Mouse (Mus musculus) neural tube, embryonic 14.5 days (tissue): ENCODE data around the gene Mblac2. TPM values are rescaled to one million over a fixed set of nuclear protein-coding genes. Genes with fewer than 3 reads are reported as not detected.
A peak's percentile ranks its signal among the peaks of the same experiment; 100 is the strongest.

Source experiments
- ATAC-seq: fragments of 200-750 bp; cut with Nextera tagmentation; 2 replicates; pipeline ENCODE4 v1.8.0; 2017; ENCODE audit warnings: low read depth, mild to moderate bottlenecking, moderate TSS enrichment, moderate library complexity
- H3K27ac ChIP-seq: fragments of 300-500 bp; sonication (generic); 2 replicates; pipeline ENCODE4 v1.5.1; 2014; ENCODE audit warnings: low read depth, mild to moderate bottlenecking, control low read depth, low read length, moderate library complexity, mixed read lengths
- H3K27me3 ChIP-seq: fragments of 300-500 bp; sonication (generic); 2 replicates; pipeline ENCODE4 v1.6.1; 2014; ENCODE audit warnings: low read length; ENCODE audit not compliant: control insufficient read depth, insufficient read depth
- H3K36me3 ChIP-seq: fragments of 300-500 bp; sonication (generic); 2 replicates; pipeline ENCODE4 v1.6.1; 2014; ENCODE audit warnings: low read length, mixed read lengths; ENCODE audit not compliant: control insufficient read depth, insufficient read depth
- H3K4me1 ChIP-seq: fragments of 300-500 bp; sonication (generic); 2 replicates; pipeline ENCODE4 v1.6.1; 2014; ENCODE audit warnings: low read length; ENCODE audit not compliant: control insufficient read depth, insufficient read depth
- H3K4me2 ChIP-seq: fragments of 300-500 bp; sonication (generic); 2 replicates; pipeline ENCODE4 v1.6.1; 2014; ENCODE audit warnings: mild to moderate bottlenecking, low read depth, low read length, control low read depth
- H3K4me3 ChIP-seq: fragments of 300-500 bp; sonication (generic); 2 replicates; pipeline ENCODE4 v1.5.1; 2014; ENCODE audit warnings: low read depth, low read length, control low read depth, mixed read lengths
- H3K9ac ChIP-seq: fragments of 300-500 bp; sonication (generic); replicated peaks from 2 replicates; pipeline ENCODE4 v1.6.1; 2014; ENCODE audit warnings: low read depth, mild to moderate bottlenecking, control low read depth, low read length, mixed read lengths
- H3K9me3 ChIP-seq: fragments of 300-500 bp; sonication (generic); 2 replicates; pipeline ENCODE4 v1.6.1; 2016; ENCODE audit warnings: low read length; ENCODE audit not compliant: control insufficient read depth
- whole genome bisulfite sequencing: fragments of 180-500 bp; shearing (Covaris S2); extraction: QIAGEN DNeasy Blood & Tissue Kit; methylation state at CpG from one replicate; pipeline ENCODE4 v1.1.7; 2014; 5-methylcytosine and 5-hydroxymethylcytosine counted together
- polyA plus RNA-seq: library from polyadenylated mRNA; unstranded; fragments of >200 nt; fragmentation: Nextera tagmentation; extraction: Ambion mirVana; gene quantifications from 2 replicates; pipeline ENCODE4 v1.2.1, GENCODE M21; 2014

The Mblac2 gene
- polyA plus RNA-seq, 1 experiment from 2014 or later: 58.0 TPM

DNA sequence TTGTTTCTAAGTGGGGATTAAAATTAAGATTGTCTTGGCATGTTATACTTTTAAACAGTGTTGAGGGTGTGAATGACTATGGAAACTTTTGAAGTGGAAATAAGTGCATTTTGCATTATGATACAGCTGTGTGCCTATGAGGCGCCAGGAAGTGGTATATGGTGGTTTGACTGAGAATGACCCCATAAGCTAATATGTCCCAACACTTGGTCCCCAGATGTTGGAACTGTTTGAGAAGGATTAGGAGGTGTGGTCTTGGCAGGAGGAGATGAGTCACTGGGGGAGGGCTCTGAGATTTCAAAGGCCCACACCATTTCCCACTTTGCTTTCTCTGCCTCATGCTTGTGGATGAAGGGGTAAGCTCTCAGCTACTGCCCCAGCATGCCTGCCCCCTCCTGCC lies 44.2 kb downstream of the Mblac2 start:
- H3K4me2 ChIP-seq: no peak overlapping the region
- no peaks in the 10 kb centered on the region for H3K9me3 ChIP-seq
- H3K36me3 ChIP-seq: no peaks in the 10 kb centered on the region
- H3K4me1 ChIP-seq: no peaks in the 10 kb centered on the region
- no peak overlapping the region for H3K9ac ChIP-seq
- H3K27me3 ChIP-seq: no peaks in the 10 kb centered on the region
- 94% methylated on average over 1 of the region's 1 CpGs for WGBS
- H3K4me3 ChIP-seq: no peak overlapping the region
- H3K27ac ChIP-seq: no peak overlapping the region
- ATAC-seq: no peak

GRCm38 (mm10) chr13:81757058-81757660 lies 46.0 kb downstream of the Mblac2 start:
- no peaks in the 10 kb centered on the region for H3K9me3 ChIP-seq
- ATAC-seq: no peak
- H3K27ac ChIP-seq: no peak overlapping the region
- H3K27me3 ChIP-seq: no peaks in the 10 kb centered on the region
- H3K4me3 ChIP-seq: no peak overlapping the region
- no peaks in the 10 kb centered on the region for H3K36me3 ChIP-seq
- H3K4me1 ChIP-seq: no peaks in the 10 kb centered on the region
- no peak overlapping the region for H3K9ac ChIP-seq
- H3K4me2 ChIP-seq: no peak overlapping the region
- 77% methylated on average over 5 of the region's 5 CpGs for WGBS

DNA sequence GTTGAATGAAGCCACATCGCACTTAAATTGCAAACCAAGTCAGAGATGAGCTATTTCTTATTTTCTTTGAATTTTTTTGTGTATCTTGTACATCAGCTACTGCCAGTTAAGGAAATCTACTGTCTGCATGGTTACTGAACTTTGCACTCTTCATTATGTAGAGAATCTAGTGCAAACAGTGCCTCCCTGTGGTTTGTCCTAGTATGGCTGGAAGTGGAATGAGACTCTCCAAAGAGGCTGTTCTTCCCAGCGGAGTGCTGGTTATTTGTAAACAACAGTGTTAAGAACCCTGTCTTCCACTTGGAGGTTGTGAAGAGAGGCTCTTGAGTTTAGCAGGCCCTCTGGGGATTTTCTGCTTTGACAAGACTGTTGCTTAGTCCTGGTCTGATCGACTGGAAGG lies 49.2 kb downstream of the Mblac2 start:
- no peaks in the 10 kb centered on the region for H3K9me3 ChIP-seq
- H3K4me2 ChIP-seq: no peak overlapping the region
- no peaks in the 10 kb centered on the region for H3K36me3 ChIP-seq
- no peak overlapping the region for H3K9ac ChIP-seq
- WGBS: 36% methylated on average over 3 of the region's 3 CpGs
- H3K27me3 ChIP-seq: no peaks in the 10 kb centered on the region
- H3K4me3 ChIP-seq: no peak overlapping the region
- H3K4me1 ChIP-seq: no peaks in the 10 kb centered on the region
- peak; percentile 54; the same call in 1 of the 2 replicates for ATAC-seq
- H3K27ac ChIP-seq: no peak overlapping the region

DNA sequence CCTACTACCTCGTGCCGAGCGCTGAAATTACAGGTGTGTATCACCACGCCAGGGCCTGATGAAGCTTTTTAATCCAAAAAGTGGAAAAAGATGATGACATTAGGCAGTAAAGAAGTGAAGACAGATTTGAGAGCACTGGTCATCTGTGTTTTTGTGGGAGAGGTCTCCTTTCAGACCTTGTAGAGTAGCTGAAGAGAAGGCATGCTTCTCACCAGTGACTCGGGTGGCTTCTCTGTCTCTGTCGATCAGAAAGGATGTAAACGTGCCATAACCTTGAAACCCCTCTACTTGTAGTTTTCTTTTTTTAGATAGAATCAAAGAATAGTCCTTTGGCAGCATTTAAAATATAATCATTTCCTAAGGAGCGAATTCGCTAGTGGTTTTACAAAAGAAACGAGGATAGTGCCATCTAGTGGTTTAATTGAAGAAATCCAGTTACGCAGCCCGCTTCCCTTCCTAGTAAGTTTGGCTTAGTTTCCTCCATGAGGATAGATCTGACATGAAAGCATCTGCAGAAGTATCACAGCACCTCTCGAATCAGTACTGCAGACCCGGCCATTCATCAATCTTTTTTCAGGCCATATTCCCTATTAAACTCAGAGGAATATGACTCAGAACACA lies 50.5 kb downstream of the Mblac2 start:
- WGBS: 32% methylated on average over 14 of the region's 14 CpGs
- ATAC-seq: peak; percentile 57; the same call in 1 of the 2 replicates

DNA sequence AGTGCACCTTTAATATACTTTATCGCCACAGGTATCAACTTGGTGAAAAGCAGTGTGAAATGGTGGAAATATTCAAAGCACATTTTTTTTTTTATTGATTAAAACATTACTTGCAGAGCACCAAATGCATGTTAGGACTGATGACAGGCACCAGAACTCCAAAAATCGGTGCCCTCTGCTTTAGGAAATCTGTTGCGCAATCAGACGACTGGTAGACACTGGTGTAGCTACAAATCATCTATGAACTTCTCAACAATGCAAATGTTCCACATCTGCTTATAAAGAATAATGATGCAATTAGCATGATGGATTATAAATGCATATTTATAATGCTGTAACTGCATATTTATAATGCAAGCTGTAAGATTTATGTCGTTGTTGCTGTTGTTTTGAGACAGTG lies 53.0 kb downstream of the Mblac2 start:
- Histone ChIP-seq H3K4me2 (no peak overlapping the region), H3K4me1 (no peaks in the 10 kb centered on the region), H3K4me3 (no peak overlapping the region), H3K27me3 (no peaks in the 10 kb centered on the region), H3K36me3 (no peaks in the 10 kb centered on the region), H3K27ac (no peak overlapping the region), H3K9me3 (no peaks in the 10 kb centered on the region), H3K9ac (no peak overlapping the region)
- ATAC-seq: no peak
- 75% methylated on average over 5 of the region's 5 CpGs for WGBS

More for the DNA sequence above, 50.5 kb downstream of the Mblac2 start:
- H3K4me3 ChIP-seq: no peak overlapping the region
- no peaks in the 10 kb centered on the region for H3K27me3 ChIP-seq
- 0 out of 2 replicates have a peak overlapping the region, but pooled peaks have one; percentile 16 for H3K4me2 ChIP-seq
- no peak overlapping the region for H3K27ac ChIP-seq
- H3K9ac ChIP-seq: no peak overlapping the region
- no peaks in the 10 kb centered on the region for H3K9me3 ChIP-seq
- no peaks in the 10 kb centered on the region for H3K4me1 ChIP-seq
- no peaks in the 10 kb centered on the region for H3K36me3 ChIP-seq

DNA sequence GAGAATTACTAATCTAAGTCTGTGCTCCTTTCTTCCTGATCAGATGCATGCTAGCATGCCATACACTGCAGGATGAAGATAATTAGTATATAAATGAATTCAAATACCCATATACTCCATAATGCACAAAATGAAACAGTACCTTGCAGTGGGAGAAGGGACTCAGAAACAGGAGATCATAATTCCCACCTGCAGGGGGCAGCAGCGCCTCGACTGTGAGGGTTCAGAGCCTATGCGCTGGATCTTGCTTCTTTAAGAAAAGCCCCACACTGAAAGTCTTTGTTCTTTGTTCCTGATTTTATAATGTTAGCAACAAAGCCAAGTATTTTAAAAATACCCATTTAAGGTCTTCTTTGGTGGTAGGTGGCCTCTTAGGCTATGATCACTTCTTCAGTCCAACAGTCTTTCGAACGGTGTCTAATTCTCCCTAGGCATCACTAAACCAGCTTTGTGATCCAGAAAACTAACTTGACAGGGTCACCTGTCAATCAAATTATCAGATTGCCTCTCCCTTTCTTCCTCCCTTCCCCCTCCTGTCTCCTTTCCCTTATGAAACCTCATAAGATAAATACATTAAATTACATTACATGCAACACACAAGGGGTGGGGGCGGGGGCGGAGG lies 56.0 kb downstream of the Mblac2 start:
- 0 out of 2 replicates have a peak overlapping the region, but pooled peaks have one; percentile 22 for H3K27ac ChIP-seq
- no peaks in the 10 kb centered on the region for H3K4me1 ChIP-seq
- H3K9ac ChIP-seq: no peak overlapping the region
- no peak overlapping the region for H3K4me3 ChIP-seq
- no peaks in the 10 kb centered on the region for H3K36me3 ChIP-seq
- no peak overlapping the region for H3K4me2 ChIP-seq
- 72% methylated on average over 7 of the region's 7 CpGs for WGBS
- H3K27me3 ChIP-seq: no peaks in the 10 kb centered on the region
- ATAC-seq: peak; percentile 87
- no peaks in the 10 kb centered on the region for H3K9me3 ChIP-seq

GRCm38 (mm10) chr13:81776217-81776616 lies 65.1 kb downstream of the Mblac2 start:
- Histone ChIP-seq H3K36me3 (no peaks in the 10 kb centered on the region), H3K4me1 (no peaks in the 10 kb centered on the region), H3K27me3 (no peaks in the 10 kb centered on the region), H3K27ac (no peak overlapping the region), H3K4me2 (no peak overlapping the region), H3K4me3 (no peak overlapping the region), H3K9me3 (no peaks in the 10 kb centered on the region), H3K9ac (no peak overlapping the region)
- 85% methylated on average over 3 of the region's 3 CpGs for whole genome bisulfite sequencing
- no peak for ATAC-seq

- H3K36me3 ChIP-seq: no peaks in the 10 kb centered on the region
- H3K4me3 ChIP-seq: peak overlapping the region; percentile 66
- no peak for ATAC-seq
- no peaks in the 10 kb centered on the region for H3K27me3 ChIP-seq
- WGBS: 47% methylated on average over 9 of the region's 9 CpGs
- peak overlapping the region; percentile 99 for H3K27ac ChIP-seq
- no peaks in the 10 kb centered on the region for H3K9me3 ChIP-seq
- H3K4me1 ChIP-seq: peaks cover 15% of the 10 kb centered on the region; the same call in 1 of the 2 replicates
- H3K4me2 ChIP-seq: peak overlapping the region; percentile 60
- peak overlapping the region; percentile 51; the same call in 1 of the 2 replicates for H3K9ac ChIP-seq
Measured at GRCm38 (mm10) chr13:81782475-81782874, 71.3 kb downstream of the Mblac2 start.

DNA sequence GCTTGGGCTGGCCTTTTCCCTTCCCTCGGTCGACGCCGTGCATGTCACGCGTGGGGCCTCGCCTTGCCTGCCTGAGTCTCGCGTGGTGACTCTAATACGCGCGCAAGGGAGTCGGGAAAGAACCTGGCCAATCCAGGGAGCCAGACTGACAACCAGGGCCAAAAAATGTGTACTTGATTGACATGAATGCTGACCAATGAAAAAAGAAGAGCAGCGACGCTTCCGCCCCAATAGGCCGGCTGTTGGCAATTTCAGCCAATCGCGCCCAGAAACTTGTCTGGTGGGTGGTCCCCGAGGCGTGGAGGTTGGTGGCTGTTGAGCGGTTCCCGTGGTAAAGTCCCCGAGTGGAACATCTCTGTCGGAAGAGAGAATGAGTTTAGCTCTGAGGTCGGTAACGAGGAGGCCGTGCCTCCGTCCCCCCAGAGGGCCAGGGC lies 71.8 kb downstream of the Mblac2 start, which contains the start of gene Cetn3:
Cetn3 (plus strand) TSS at position 107 of the 434 bp plus-strand sequence.
- peak within 1 kb of the TSS; percentile 80 for H3K9ac ChIP-seq
- H3K9me3 ChIP-seq: no peaks in the 10 kb centered on the region
- no peaks in the 10 kb centered on the region for H3K27me3 ChIP-seq
- H3K4me2 ChIP-seq: peak within 1 kb of the TSS; percentile 60
- peak; percentile 95 for ATAC-seq
- WGBS: under 1% methylated on average over 29 of the region's 29 CpGs
- peak within 1 kb of the TSS; percentile 66 for H3K4me3 ChIP-seq
- H3K4me1 ChIP-seq: peaks cover 15% of the 10 kb centered on the region; the same call in 1 of the 2 replicates
- no peaks in the 10 kb centered on the region; the same call in 1 of the 2 replicates for H3K36me3 ChIP-seq
- peak within 1 kb of the TSS; percentile 99 for H3K27ac ChIP-seq
